Mouse (Mus musculus): ENCODE data around the gene Ugt1a2. TPM values are rescaled to one million over a fixed set of nuclear protein-coding genes. Genes with fewer than 3 reads are reported as not detected.

The Ugt1a2 gene
- polyA plus RNA-seq, 1 experiment: not detected

- TF ChIP-seq CTCF (IDR thresholded peaks at IDR 0.05; ENCODE audit: borderline replicate concordance, insufficient read depth, low read length) (no peak), POLR2A (IDR thresholded peaks at IDR 0.05; ENCODE audit: low read depth, low read length) (no peak)
- Histone ChIP-seq H3K4me1 (ENCODE audit: control insufficient read depth, insufficient read depth, low read length) (no peaks in the 10 kb centered on the region), H3K4me3 (ENCODE audit: insufficient read depth, low read length) (no peak overlapping the region), H3K27ac (ENCODE audit: insufficient read depth, low read length) (no peak overlapping the region)
Observed at GRCm38 (mm10) chr1:88253106-88253505, 52.7 kb downstream of the Ugt1a2 start.

DNA sequence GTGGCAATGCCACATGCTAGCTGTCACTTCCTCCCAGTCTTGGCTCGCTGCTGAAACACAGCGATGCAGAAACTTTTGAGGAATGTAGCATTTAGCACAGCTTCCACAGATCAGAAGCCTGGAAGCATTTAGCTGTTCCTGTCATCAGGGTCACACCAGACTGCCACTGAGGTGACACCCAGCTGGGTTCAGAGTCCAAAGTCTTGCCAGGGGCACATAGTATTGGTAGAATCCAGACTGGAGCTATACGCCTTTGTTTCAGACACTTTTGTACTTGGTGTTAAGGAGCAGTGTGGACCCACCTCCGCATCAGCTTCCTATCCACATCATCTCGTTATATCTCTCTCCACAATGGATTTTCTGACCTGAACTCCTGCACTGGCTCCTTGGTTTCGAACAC is 53.1 kb downstream of the Ugt1a2 start:
- Histone ChIP-seq H3K27ac (ENCODE audit: insufficient read depth, low read length) (no peak overlapping the region), H3K4me3 (ENCODE audit: insufficient read depth, low read length) (no peak overlapping the region), H3K4me1 (ENCODE audit: control insufficient read depth, insufficient read depth, low read length) (no peaks in the 10 kb centered on the region)
- TF ChIP-seq POLR2A (IDR thresholded peaks at IDR 0.05; ENCODE audit: low read depth, low read length) (no peak), CTCF (IDR thresholded peaks at IDR 0.05; ENCODE audit: borderline replicate concordance, insufficient read depth, low read length) (no peak)

GRCm38 (mm10) chr1:88254793-88255465 is 54.5 kb downstream of the Ugt1a2 start:
- Histone ChIP-seq H3K4me1 (ENCODE audit: control insufficient read depth, insufficient read depth, low read length) (no peaks in the 10 kb centered on the region), H3K4me3 (ENCODE audit: insufficient read depth, low read length) (no peak overlapping the region), H3K27ac (ENCODE audit: insufficient read depth, low read length) (no peak overlapping the region)
- TF ChIP-seq CTCF (IDR thresholded peaks at IDR 0.05; ENCODE audit: borderline replicate concordance, insufficient read depth, low read length) (no peak), POLR2A (IDR thresholded peaks at IDR 0.05; ENCODE audit: low read depth, low read length) (no peak)

DNA sequence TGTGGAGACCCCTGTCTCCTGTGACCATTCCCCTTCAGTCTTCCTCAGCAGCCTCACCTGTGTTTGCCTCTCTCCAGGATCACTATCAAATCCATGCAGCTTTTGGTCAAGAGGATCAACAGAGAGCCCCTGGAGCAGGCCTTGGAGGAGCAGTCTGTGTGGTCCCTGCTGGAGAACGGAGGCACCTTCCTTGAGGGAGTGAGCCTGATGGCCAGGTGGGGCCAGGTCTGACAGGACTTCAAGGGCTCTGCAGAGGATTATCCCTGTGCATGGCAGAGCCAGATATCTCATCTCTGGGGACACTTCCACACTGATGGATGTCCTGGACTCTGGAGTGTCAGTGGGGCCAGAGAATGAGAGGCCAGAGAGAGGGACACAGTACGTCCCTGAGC is 55.1 kb downstream of the Ugt1a2 start:
- Histone ChIP-seq H3K27ac (ENCODE audit: insufficient read depth, low read length) (no peak overlapping the region), H3K4me1 (ENCODE audit: control insufficient read depth, insufficient read depth, low read length) (no peaks in the 10 kb centered on the region), H3K4me3 (ENCODE audit: insufficient read depth, low read length) (no peak overlapping the region)
- TF ChIP-seq CTCF (IDR thresholded peaks at IDR 0.05; ENCODE audit: borderline replicate concordance, insufficient read depth, low read length) (no peak), POLR2A (IDR thresholded peaks at IDR 0.05; ENCODE audit: low read depth, low read length) (no peak)

DNA sequence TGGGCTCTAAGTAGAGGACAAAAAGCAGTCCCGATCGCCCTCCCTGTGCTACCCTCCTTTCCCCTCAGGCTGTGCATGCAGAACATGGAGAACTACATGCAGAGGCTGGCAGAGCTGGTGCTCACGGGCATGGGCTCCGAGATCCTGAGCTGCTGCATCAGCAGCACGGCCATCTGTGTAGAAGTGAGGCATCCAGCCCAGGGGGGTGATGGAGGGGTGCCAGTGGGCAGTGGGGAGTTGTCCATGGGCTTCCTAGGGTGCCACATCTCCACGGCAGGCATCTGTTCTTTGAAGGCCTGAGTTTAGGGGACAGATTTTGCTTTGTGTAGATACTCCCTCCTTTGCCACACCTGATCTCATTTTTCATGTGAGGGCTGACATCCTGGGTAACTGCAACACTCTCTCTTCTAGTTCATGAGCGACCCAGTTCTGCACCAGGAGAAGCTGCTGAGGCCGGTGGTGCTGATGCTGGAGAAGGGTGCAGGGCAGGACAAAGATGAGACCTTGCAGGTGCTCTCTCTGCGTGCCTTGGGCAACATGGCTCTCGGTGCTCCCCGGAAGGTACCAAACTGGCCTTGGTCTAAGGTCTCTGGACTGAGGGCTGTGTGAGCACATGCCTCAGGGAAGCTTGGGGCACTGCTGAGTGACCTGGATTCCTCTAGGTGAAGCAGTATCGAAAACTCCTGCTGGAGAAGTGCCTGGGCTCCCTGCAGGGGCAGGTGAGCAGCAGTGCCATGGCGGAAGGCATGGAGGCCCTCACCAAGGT is 55.8 kb downstream of the Ugt1a2 start:
- H3K4me1 ChIP-seq (ENCODE audit: control insufficient read depth, insufficient read depth, low read length): no peaks in the 10 kb centered on the region
- H3K4me3 ChIP-seq (ENCODE audit: insufficient read depth, low read length): no peak overlapping the region
- no peak for TF ChIP-seq CTCF (IDR thresholded peaks at IDR 0.05; ENCODE audit: borderline replicate concordance, insufficient read depth, low read length)
- TF ChIP-seq POLR2A (IDR thresholded peaks at IDR 0.05; ENCODE audit: low read depth, low read length): no peak
- no peak overlapping the region for H3K27ac ChIP-seq (ENCODE audit: insufficient read depth, low read length)

DNA sequence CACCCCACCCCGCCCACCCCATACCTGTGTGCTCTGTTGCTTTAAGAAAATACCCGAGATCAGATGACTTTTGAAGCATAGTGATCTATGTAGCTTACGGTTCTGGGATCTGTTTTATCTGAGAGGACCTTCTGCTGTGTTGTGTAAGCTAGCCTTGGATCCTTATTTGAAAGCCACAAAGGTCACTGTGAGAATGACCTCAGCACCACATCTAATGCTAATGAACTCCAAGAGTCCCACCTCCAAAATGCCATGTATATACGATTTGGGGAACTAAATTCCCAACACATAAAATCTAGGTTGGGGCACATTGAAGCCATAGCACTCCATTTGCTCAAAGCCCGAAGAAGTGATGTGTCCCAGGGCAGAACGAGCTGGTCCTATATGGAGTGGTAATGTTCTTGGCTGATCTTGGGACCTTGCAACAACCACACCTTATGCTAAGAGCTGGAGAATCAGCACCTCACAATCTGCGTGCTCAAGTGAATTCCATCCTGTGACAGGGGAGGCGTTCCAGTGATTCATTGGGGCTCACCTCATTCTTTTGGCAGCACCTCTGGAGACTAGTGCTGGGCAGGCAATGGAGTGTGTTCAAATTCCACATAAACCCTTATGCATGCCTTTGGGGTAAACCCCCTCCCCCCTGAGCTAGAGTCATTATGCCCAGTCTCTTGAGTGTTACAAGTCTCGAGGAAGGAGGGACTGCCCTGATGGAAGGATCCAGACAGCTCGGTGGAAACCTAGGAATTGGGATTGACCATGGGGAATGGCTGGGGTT is 56.7 kb downstream of the Ugt1a2 start:
- Histone ChIP-seq H3K4me1 (ENCODE audit: control insufficient read depth, insufficient read depth, low read length) (peaks cover 3% of the 10 kb centered on the region), H3K4me3 (ENCODE audit: insufficient read depth, low read length) (no peak overlapping the region), H3K27ac (ENCODE audit: insufficient read depth, low read length) (no peak overlapping the region)
- TF ChIP-seq CTCF (IDR thresholded peaks at IDR 0.05; ENCODE audit: borderline replicate concordance, insufficient read depth, low read length): no peak
- TF ChIP-seq POLR2A (IDR thresholded peaks at IDR 0.05; ENCODE audit: low read depth, low read length): no peak

DNA sequence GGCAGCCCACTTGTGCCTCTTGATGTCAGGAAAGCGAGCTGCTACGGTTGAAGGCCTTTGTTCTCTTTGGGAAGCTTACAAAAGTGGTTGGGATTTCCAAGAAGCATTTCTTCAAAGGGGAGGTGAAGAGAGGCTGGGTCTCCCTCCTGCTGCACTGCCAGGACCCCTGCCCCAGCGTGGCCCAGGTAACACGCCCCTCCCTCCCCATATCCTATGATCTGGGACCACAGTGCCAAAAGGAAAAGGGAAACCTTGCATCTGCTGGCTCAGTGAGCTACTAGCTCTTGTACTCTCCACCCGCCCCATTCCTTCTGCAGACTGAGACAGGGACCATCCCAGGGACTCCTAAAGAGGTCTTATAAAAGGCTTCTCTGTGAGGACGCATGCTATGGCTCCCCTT is 57.3 kb downstream of the Ugt1a2 start:
- H3K4me3 ChIP-seq (ENCODE audit: insufficient read depth, low read length): no peak overlapping the region
- no peak overlapping the region for H3K27ac ChIP-seq (ENCODE audit: insufficient read depth, low read length)
- TF ChIP-seq CTCF (IDR thresholded peaks at IDR 0.05; ENCODE audit: borderline replicate concordance, insufficient read depth, low read length) (no peak), POLR2A (IDR thresholded peaks at IDR 0.05; ENCODE audit: low read depth, low read length) (no peak)
- peaks cover 9% of the 10 kb centered on the region for H3K4me1 ChIP-seq (ENCODE audit: control insufficient read depth, insufficient read depth, low read length)

- TF ChIP-seq CTCF (IDR thresholded peaks at IDR 0.05; ENCODE audit: borderline replicate concordance, insufficient read depth, low read length) (no peak), POLR2A (IDR thresholded peaks at IDR 0.05; ENCODE audit: low read depth, low read length) (no peak)
- no peak overlapping the region for H3K27ac ChIP-seq (ENCODE audit: insufficient read depth, low read length)
- no peak overlapping the region for H3K4me3 ChIP-seq (ENCODE audit: insufficient read depth, low read length)
- H3K4me1 ChIP-seq (ENCODE audit: control insufficient read depth, insufficient read depth, low read length): peaks cover 13% of the 10 kb centered on the region
Observed at GRCm38 (mm10) chr1:88258361-88258760, 58.0 kb downstream of the Ugt1a2 start.

DNA sequence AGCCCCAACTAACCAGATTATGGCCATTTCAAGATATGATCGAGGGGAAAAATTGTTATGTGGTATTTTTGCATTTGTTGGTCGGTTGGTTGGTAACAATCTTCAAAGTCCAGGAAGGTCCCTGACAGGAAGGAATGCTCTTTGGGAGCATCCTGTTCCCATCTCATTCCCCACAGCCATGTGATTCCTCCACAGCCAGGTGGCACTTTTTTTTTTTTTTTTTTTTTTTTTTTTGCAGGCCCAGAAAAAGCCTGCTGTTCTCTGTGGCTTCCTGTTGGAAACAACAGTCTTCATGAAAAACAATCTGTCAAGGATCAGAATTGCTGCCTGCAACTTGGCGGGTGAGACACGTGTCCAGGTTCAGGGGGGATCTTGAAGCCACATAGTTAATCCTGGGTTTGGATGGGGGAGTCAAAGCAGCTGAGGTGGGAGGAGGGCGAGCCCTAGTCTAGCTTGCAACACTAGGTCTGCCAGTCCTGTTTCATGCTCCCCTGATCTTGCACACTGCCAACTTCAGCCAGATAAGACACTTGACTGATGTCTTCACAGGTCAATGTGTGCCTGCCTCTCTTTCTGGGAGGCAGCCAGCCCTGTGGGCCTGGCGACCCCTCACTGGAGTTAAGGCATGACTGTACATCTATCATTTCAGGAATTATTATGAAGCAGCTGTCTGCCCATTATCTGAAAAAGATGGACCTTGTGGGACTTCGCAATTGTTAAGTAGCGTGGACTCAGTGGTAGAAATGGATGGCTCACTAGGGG is 58.7 kb downstream of the Ugt1a2 start:
- no peak overlapping the region for H3K4me3 ChIP-seq (ENCODE audit: insufficient read depth, low read length)
- no peak overlapping the region for H3K27ac ChIP-seq (ENCODE audit: insufficient read depth, low read length)
- H3K4me1 ChIP-seq (ENCODE audit: control insufficient read depth, insufficient read depth, low read length): peaks cover 13% of the 10 kb centered on the region
- TF ChIP-seq CTCF (IDR thresholded peaks at IDR 0.05; ENCODE audit: borderline replicate concordance, insufficient read depth, low read length) (no peak), POLR2A (IDR thresholded peaks at IDR 0.05; ENCODE audit: low read depth, low read length) (no peak)
